Mouse (Mus musculus) liver, embryonic 14.5 days (tissue): ENCODE data around the gene Itfg2. TPM values are rescaled to one million over a fixed set of nuclear protein-coding genes. Genes with fewer than 3 reads are reported as not detected.

Source experiments
- ATAC-seq: fragments of 200-750 bp; cut with Nextera tagmentation; 2 replicates; pipeline ENCODE4 v1.8.0; 2017; ENCODE audit warnings: moderate number of reproducible peaks, mild to moderate bottlenecking, moderate library complexity; ENCODE audit not compliant: insufficient read depth
- DNase-seq, 3 experiments: peaks; one replicate each; pipeline ENCODE4 v3.0.0-alpha.2; 2012 to 2013; ENCODE audit warnings: low read depth in 3 of 3, low spot score in 3 of 3
- H3K27ac ChIP-seq: fragments of 300-500 bp; sonication (generic); 2 replicates; pipeline ENCODE4 v1.5.1; 2014; ENCODE audit warnings: moderate library complexity, mild to moderate bottlenecking, control low read depth, inconsistent platforms
- H3K27me3 ChIP-seq: fragments of 300-500 bp; sonication (generic); 2 replicates; pipeline ENCODE4 v1.6.1; 2014; ENCODE audit warnings: mild to moderate bottlenecking, low read length, moderate library complexity; ENCODE audit not compliant: control insufficient read depth, insufficient read depth
- H3K36me3 ChIP-seq: fragments of 300-500 bp; sonication (generic); replicated peaks from 2 replicates; pipeline ENCODE4 v1.6.1; 2014; ENCODE audit warnings: low read depth; ENCODE audit not compliant: control insufficient read depth, insufficient read depth
- H3K4me1 ChIP-seq, 2 experiments: fragments of 200-500 bp in 1 of 2; fragments of 300-500 bp in 1 of 2; sonication (generic) in 1 of 2; replicated peaks; 2 replicates each; pipeline ENCODE4 v1.6.1; 2012 to 2014; ENCODE audit warnings: antibody characterized with exemption in 1 of 2, inconsistent platforms in 1 of 2, low read length in 1 of 2; ENCODE audit not compliant: control insufficient read depth in 2 of 2, insufficient read depth in 2 of 2
- H3K4me2 ChIP-seq: fragments of 300-500 bp; sonication (generic); 2 replicates; pipeline ENCODE4 v1.6.1; 2014; ENCODE audit warnings: low read depth, mild to moderate bottlenecking, control low read depth, moderate library complexity
- H3K4me3 ChIP-seq, 2 experiments: fragments of 200-500 bp in 1 of 2; fragments of 300-500 bp in 1 of 2; sonication (generic) in 1 of 2; 2 replicates each; pipeline ENCODE4 v1.5.1; 2012 to 2014; ENCODE audit warnings: low read depth in 2 of 2, low read length in 2 of 2, mild to moderate bottlenecking in 2 of 2, control low read depth in 1 of 2, inconsistent platforms in 1 of 2, moderate library complexity in 1 of 2; ENCODE audit not compliant: insufficient read depth in 1 of 2
- H3K9ac ChIP-seq: fragments of 300-500 bp; sonication (generic); replicated peaks from 2 replicates; pipeline ENCODE4 v1.6.1; 2014; ENCODE audit warnings: mild to moderate bottlenecking, control low read depth, moderate library complexity
- H3K9me3 ChIP-seq: fragments of 300-500 bp; sonication (generic); 2 replicates; pipeline ENCODE4 v1.6.1; 2016; ENCODE audit warnings: low read length, mixed read lengths; ENCODE audit not compliant: control insufficient read depth
- CTCF ChIP-seq: IDR thresholded peaks from 2 replicates; pipeline ENCODE4 v1.5.1; 2016; ENCODE audit warnings: antibody characterized with exemption, low read depth, control low read depth
- EP300 ChIP-seq: IDR thresholded peaks from 2 replicates; pipeline ENCODE4 v1.6.1; 2016; ENCODE audit warnings: antibody characterized with exemption, low read depth
- WGBS: fragments of 180-500 bp; shearing (Covaris S2); extraction: QIAGEN DNeasy Blood & Tissue Kit; methylation state at CpG from one replicate; pipeline ENCODE4 v1.1.7; 2014; ENCODE audit not compliant: insufficient replicate concordance; 5-methylcytosine and 5-hydroxymethylcytosine counted together
- polyA plus RNA-seq, 2 experiments: library from polyadenylated mRNA; depleted of rRNA in 1 of 2; stranded (reverse) in 1 of 2; unstranded in 1 of 2; fragments of >200 nt; fragmentation: Nextera tagmentation in 1 of 2; extraction: Ambion mirVana in 1 of 2; gene quantifications; 2 replicates each; pipeline versions ENCODE4 v1.2.1 to v1.2.3; 2012 to 2014

The Itfg2 gene
- polyA plus RNA-seq, 2 experiments: 8.7 to 9.4 TPM

- Histone ChIP-seq H3K27ac (no peak overlapping the region), H3K27me3 (no peaks in the 10 kb centered on the region), H3K4me2 (no peak overlapping the region), H3K4me1 (peaks cover 18 to 20% of the 10 kb centered on the region in 2 experiments; a peak in 3 of 4 replicates), H3K4me3 (no peak overlapping the region), H3K9me3 (no peaks in the 10 kb centered on the region), H3K9ac (no peak overlapping the region), H3K36me3 (peaks cover 48% of the 10 kb centered on the region)
- WGBS: 45% methylated on average over 5 of the region's 5 CpGs
- DNase-seq (no peak), ATAC-seq (no peak)
- no peak for TF ChIP-seq CTCF
- no peak for TF ChIP-seq EP300
These were observed 10.7 kb upstream of the Itfg2 start for GRCm38 (mm10) chr6:128435474-128435873.

GRCm38 (mm10) chr6:128433566-128433965, 8.8 kb upstream of the Itfg2 start:
- H3K4me2 ChIP-seq: no peak overlapping the region
- H3K4me1 ChIP-seq: peaks cover 10 to 13% of the 10 kb centered on the region in 2 experiments; a peak in 3 of 4 replicates
- H3K27me3 ChIP-seq: no peaks in the 10 kb centered on the region
- DNase-seq (no peak), ATAC-seq (no peak)
- no peak for TF ChIP-seq CTCF
- 83% methylated on average over 13 of the region's 13 CpGs for WGBS
- H3K36me3 ChIP-seq: peaks cover 58% of the 10 kb centered on the region
- H3K9me3 ChIP-seq: no peaks in the 10 kb centered on the region
- H3K9ac ChIP-seq: no peak overlapping the region
- H3K4me3 ChIP-seq: no peak overlapping the region
- H3K27ac ChIP-seq: no peak overlapping the region

DNA sequence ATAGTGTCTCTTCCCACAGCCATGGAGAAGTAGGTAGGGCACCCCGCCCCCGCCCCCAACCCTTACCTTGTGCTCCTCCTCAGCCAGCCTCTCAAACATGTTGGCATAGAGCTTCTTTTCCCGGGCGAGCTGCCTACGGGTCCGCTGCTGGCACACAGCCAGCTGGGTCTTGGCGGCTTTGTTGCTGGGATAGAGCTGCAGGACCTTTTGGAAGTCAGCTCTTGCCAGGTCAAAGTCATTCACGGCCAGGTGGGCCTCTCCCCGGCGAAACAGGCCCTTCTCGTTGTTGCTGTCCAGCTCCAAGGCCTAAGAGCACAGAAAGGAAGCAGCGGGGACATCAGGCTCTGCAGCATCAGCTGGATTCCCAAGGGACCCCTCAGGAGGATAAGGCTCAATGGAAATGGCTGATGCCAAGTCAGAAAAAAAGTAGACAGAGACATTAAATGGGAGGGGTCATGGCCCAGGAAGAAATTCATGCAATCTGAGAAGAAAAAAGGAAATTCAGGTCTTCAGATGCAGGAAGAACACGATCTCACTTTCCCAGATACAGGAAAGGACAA, 7.7 kb upstream of the Itfg2 start:
- H3K4me1 ChIP-seq: peaks cover 10 to 13% of the 10 kb centered on the region in 2 experiments; a peak in 3 of 4 replicates
- WGBS: 85% methylated on average over 13 of the region's 13 CpGs
- ATAC-seq (no peak), DNase-seq (no peak)
- no peak overlapping the region for H3K9ac ChIP-seq
- no peak overlapping the region for H3K27ac ChIP-seq
- H3K36me3 ChIP-seq: peaks cover 58% of the 10 kb centered on the region
- no peaks in the 10 kb centered on the region for H3K9me3 ChIP-seq
- TF ChIP-seq CTCF (no peak), EP300 (no peak)
- H3K27me3 ChIP-seq: no peaks in the 10 kb centered on the region
- H3K4me3 ChIP-seq: no peak overlapping the region
- H3K4me2 ChIP-seq: no peak overlapping the region

- peaks cover 49% of the 10 kb centered on the region for H3K36me3 ChIP-seq
- TF ChIP-seq CTCF: no peak
- no peak for TF ChIP-seq EP300
- H3K9me3 ChIP-seq: no peaks in the 10 kb centered on the region
- ATAC-seq (no peak), DNase-seq (no peak)
- H3K4me3 ChIP-seq: no peak overlapping the region
- H3K9ac ChIP-seq: no peak overlapping the region
- H3K4me2 ChIP-seq: no peak overlapping the region
- peaks cover 0 to 11% of the 10 kb centered on the region in 2 experiments; a peak in 2 of 4 replicates for H3K4me1 ChIP-seq
- WGBS: 65% methylated on average over 6 of the region's 6 CpGs
- H3K27ac ChIP-seq: no peak overlapping the region
- no peaks in the 10 kb centered on the region for H3K27me3 ChIP-seq
These were observed 5.1 kb upstream of the Itfg2 start for GRCm38 (mm10) chr6:128429826-128430225.

DNA sequence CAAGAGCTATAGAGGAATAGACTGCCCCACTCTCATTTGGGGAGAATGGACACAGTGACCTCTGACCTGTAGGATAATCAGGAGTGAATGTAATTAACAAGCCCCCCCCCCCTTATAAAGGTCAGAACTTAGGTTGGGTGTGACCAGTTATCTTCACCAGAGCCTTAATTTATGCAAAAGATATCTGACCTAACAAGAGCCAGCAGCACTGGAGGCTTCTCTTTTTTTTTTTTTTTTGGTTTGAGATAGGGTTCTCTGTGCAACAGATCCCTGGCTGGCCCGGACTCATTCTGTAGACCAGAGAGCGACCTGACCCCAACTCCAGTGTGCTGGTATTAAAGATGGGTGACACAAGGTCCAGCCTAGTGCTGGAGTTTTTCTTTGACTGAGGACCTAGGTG, 4.6 kb upstream of the Itfg2 start:
- DNase-seq (no peak), ATAC-seq (no peak)
- Histone ChIP-seq H3K4me1 (peaks cover 0 to 11% of the 10 kb centered on the region in 2 experiments; a peak in 2 of 4 replicates), H3K27me3 (no peaks in the 10 kb centered on the region), H3K9me3 (no peaks in the 10 kb centered on the region), H3K4me2 (no peak overlapping the region), H3K27ac (no peak overlapping the region), H3K36me3 (peaks cover 45% of the 10 kb centered on the region), H3K9ac (no peak overlapping the region), H3K4me3 (no peak overlapping the region)
- WGBS: 64% methylated on average over 2 of the region's 2 CpGs
- TF ChIP-seq EP300 (no peak), CTCF (no peak)
